Mouse (Mus musculus) CD4-positive naive resting alpha-beta T cell, adult 76 days (primary cell): ENCODE data around the gene Zfp142. TPM values are rescaled to one million over a fixed set of nuclear protein-coding genes. Genes with fewer than 3 reads are reported as not detected.

Experiments used
- total RNA-seq: library from RNA; stranded (reverse); gene quantifications from one replicate; pipeline ENCODE4 v1.2.4, GENCODE M21; 2023

Gene Zfp142
- 45.9 TPM for total RNA-seq

DNA sequence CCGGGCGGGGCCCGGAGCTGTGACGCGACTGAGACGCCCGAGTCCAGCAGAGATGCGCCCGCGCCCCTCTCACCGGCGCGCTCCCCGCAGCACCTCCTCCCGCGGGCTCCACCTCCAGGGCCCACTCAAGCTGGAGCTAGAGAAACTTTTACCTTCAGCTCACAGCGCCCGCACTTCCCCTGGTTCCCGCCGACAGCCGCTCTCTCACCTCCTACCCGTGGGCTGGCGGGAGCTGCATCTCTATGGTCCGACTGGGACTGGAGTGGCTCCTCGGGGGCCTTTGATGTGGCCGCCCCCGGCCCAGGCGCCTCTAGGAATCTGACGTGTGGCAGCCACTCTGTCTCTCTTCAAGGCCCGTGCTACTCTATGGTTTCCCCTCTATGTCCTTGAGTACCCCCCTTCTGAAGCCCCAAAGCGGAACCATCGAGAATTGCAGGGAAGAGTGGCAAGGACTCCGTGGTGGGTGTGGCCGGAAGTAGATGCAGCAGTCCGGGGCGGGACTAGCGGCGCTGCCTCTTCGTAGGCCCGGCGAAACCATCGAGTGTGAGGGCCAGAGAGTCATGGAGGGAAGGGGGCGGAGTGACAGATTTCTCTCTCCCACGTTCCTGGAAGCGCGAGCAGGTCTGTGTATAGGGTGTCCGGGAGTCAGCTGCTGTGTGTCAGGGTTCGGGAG lies at the start of gene Zfp142, which contains the start of gene Bcs1l:
TSS of gene Zfp142 (minus strand) at position 474 of the 673 bp plus-strand sequence.
TSS of gene Bcs1l (plus strand) at position 517 of the 673 bp plus-strand sequence.

DNA sequence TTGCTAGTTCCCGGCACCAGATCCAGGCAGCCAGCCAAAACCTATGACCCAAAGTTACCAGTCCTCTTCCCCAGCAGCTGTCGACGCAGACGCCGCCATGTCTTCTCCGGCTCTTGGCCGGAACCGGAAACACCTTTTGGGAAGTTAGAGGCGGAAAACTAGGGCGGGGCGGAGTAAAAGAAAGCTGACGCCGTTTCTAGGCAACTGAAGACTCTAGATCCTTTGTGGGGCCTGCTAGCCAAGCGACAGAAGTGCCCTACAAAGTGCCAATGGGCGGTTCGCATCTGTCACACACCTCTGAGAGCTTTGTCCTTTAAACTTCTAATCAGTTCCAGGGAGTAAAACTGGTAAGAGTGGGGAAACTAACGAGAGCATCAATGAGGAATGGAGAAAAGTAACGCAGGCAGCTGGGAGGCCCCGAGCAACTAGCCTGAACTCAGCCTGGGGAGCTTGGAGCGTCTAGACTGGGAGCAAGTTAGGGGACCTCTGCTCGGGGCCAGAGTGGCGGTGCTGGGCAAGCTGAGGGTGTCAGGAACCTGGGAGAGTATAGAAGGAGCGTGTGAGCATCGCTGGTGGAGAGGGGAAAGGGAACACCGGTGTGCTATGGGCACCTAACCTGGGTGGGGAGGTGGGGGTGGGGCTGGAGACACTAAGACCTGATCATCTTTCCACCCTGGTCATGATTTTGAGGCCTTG lies 13.4 kb upstream of the Zfp142 start, which contains the start of the genes Rnf25 and Stk36:
TSS of gene Rnf25 (minus strand) at position 131 of the 696 bp plus-strand sequence.
TSS of gene Stk36 (plus strand) at position 179 of the 696 bp plus-strand sequence.

DNA sequence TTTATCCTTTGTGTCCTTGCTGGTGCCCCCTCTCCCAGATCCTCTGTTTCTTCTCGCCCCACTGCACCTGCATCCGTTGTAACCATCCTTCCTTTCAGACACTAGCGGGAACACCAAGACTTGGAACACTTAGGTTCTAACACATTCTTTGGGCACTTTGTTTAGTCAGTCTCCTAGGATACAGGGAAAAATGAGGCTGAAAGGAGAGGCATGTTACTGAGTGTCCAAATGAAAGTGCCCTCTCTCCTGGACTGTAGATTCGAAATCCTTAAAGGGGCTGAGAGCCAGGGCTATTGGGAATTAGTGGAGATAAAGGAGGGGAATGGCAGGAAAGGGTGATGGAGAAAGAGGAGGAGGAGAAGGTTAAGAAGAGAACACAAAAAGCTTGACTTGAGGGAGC lies 43.9 kb downstream of the Zfp142 start, which contains the start of gene Usp37:
TSS of gene Usp37 (minus strand) at position 101 of the 400 bp plus-strand sequence.

DNA sequence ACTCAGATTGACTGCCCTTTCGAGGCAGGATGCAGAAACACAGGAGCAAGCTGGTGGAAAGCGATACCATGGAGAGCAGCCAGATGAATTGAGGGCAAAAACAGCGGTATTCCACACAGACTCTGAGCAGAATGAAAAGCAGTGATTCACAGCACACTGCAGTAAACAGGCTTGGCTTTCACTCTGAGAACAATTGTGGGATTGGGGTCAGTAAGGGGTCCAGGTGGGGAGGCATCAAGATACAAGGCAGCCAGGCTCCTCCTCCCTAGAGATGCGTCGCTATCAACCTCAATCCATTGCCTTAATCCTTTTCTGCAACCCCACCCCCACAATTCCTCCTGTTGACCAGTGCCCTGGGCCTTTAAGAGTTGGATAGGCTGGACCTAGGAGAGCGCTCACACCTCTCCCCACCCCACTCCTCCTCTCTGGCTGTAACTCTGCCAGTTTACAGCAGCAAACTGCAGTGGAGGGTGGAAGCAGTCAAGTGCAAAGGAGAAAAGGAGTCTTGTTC lies 45.5 kb downstream of the Zfp142 start, which contains the start of gene Plcd4:
TSS of gene Plcd4 (plus strand) at position 438 of the 511 bp plus-strand sequence.

Other genes starting within 250 kb of the Zfp142 start
- gene Catip, start 226.1 kb downstream of the Zfp142 start, total RNA-seq, result not detected
- gene Slc11a1, start 213.1 kb downstream of the Zfp142 start, total RNA-seq, result 3.2 TPM
- gene Ctdsp1, start 196.7 kb downstream of the Zfp142 start, total RNA-seq, result 93.9 TPM
- gene Vil1, start 178.9 kb downstream of the Zfp142 start, total RNA-seq, result 2.2 TPM
- 27.1 TPM for gene Cnot9, start 82.2 kb downstream of the Zfp142 start, total RNA-seq
- 0.88 TPM for gene Plcd4, start 45.4 kb downstream of the Zfp142 start, total RNA-seq
- gene Usp37, start 44.0 kb downstream of the Zfp142 start, total RNA-seq, result 33.8 TPM
- gene Bcs1l, start within 50 bp of the Zfp142 start, total RNA-seq, result 6.5 TPM
- gene Rnf25, start 13.2 kb upstream of the Zfp142 start, total RNA-seq, result 31.7 TPM
- gene Stk36, start 13.2 kb upstream of the Zfp142 start, total RNA-seq, result not detected
- gene Ttll4, start 73.5 kb upstream of the Zfp142 start, total RNA-seq, result 54.8 TPM
- gene Cyp27a1, start 125.3 kb upstream of the Zfp142 start, total RNA-seq, result 3.5 TPM
- gene Prkag3, start 161.0 kb upstream of the Zfp142 start, total RNA-seq, result not detected
- gene Wnt6, start 183.6 kb upstream of the Zfp142 start, total RNA-seq, result not detected
- gene Wnt10a, start 203.3 kb upstream of the Zfp142 start, total RNA-seq, result 0.62 TPM